Mouse (Mus musculus) common myeloid progenitor, adult 5-6 weeks (primary cell): Measurements from ENCODE around the gene Fam43b. TPM values are rescaled to one million over a fixed set of nuclear protein-coding genes. Genes with fewer than 3 reads are reported as not detected.
"Not testable (repeated sequence)": the region's sequence is repeated elsewhere in the genome, so short reads cannot be mapped to it uniquely, and the experiment has no call there.

Experiments
- ATAC-seq: replicated peaks from 2 replicates; pipeline ENCODE4 v1.8.0; 2016; ENCODE audit warnings: low read depth, mild to moderate bottlenecking, moderate TSS enrichment, inconsistent platforms; ENCODE audit not compliant: poor library complexity, severe bottlenecking
- total RNA-seq: library from RNA; stranded (forward); fragments of 200-1000, 187-1606 nt; gene quantifications from 2 replicates; pipeline ENCODE4 v1.2.3, GENCODE M21; 2017

Fam43b gene
- total RNA-seq: not detected in 2 replicates

- 0 out of 2 replicates have a peak, but pooled peaks have one; percentile 45 for ATAC-seq
Measured at GRCm38 (mm10) chr4:138395971-138396645, at the start of gene Fam43b. Gene Fam43b, minus strand, starts transcription at chr4:138396528.

- ATAC-seq: no peak
Measured at GRCm38 (mm10) chr4:138444941-138445340, 48.6 kb upstream of the Fam43b start.

GRCm38 (mm10) chr4:138440062-138440461 is 43.7 kb upstream of the Fam43b start:
- ATAC-seq: no peak

GRCm38 (mm10) chr4:138434347-138435316 is 38.3 kb upstream of the Fam43b start, which contains the start of gene Mul1:
Gene Mul1, plus strand, starts transcription at chr4:138434671.
- ATAC-seq: peak; percentile 95

GRCm38 (mm10) chr4:138431340-138431739 is 35.0 kb upstream of the Fam43b start:
- no peak for ATAC-seq

GRCm38 (mm10) chr4:138429778-138430177 is 33.5 kb upstream of the Fam43b start:
- no peak for ATAC-seq

- ATAC-seq: peak; percentile 89
Measured at GRCm38 (mm10) chr4:138426778-138427705, 30.7 kb upstream of the Fam43b start.

- not testable (repeated sequence) for ATAC-seq
Measured at GRCm38 (mm10) chr4:138425604-138426003, 29.3 kb upstream of the Fam43b start.

GRCm38 (mm10) chr4:138425028-138425427 is 28.7 kb upstream of the Fam43b start:
- no peak for ATAC-seq

- ATAC-seq: no peak
Measured at GRCm38 (mm10) chr4:138418340-138418957, 22.1 kb upstream of the Fam43b start.

- no peak for ATAC-seq
Measured at GRCm38 (mm10) chr4:138417882-138418281, 21.6 kb upstream of the Fam43b start.

GRCm38 (mm10) chr4:138416414-138416813 is 20.1 kb upstream of the Fam43b start:
- ATAC-seq: no peak

- no peak for ATAC-seq
Measured at GRCm38 (mm10) chr4:138415991-138416390, 19.7 kb upstream of the Fam43b start.

- no peak for ATAC-seq
Measured at GRCm38 (mm10) chr4:138414725-138415124, 18.4 kb upstream of the Fam43b start.

- ATAC-seq: no peak
Measured at GRCm38 (mm10) chr4:138411504-138412121, 15.3 kb upstream of the Fam43b start.

GRCm38 (mm10) chr4:138411011-138411410 is 14.7 kb upstream of the Fam43b start:
- no peak for ATAC-seq

- ATAC-seq: peak; percentile 92
Measured at GRCm38 (mm10) chr4:138407479-138408194, 11.3 kb upstream of the Fam43b start.

- peak; percentile 57; the same call in 1 of the 2 replicates for ATAC-seq
Measured at GRCm38 (mm10) chr4:138404806-138405205, 8.5 kb upstream of the Fam43b start.
